Mouse (Mus musculus) neural tube, embryonic 10.5 days (tissue): ENCODE data around the gene Drg1.

Source experiments
- DNase-seq: peaks from one replicate; pipeline ENCODE4 v3.0.0-alpha.2; 2017; ENCODE audit warnings: low spot score; ENCODE audit errors: extremely low spot score

The Drg1 gene

GRCm38 (mm10) chr11:3266079-3266685, at the start of gene Drg1:
TSS of gene Drg1 (minus strand) at chr11:3266415.
- DNase-seq, result peak; percentile 93

DNA sequence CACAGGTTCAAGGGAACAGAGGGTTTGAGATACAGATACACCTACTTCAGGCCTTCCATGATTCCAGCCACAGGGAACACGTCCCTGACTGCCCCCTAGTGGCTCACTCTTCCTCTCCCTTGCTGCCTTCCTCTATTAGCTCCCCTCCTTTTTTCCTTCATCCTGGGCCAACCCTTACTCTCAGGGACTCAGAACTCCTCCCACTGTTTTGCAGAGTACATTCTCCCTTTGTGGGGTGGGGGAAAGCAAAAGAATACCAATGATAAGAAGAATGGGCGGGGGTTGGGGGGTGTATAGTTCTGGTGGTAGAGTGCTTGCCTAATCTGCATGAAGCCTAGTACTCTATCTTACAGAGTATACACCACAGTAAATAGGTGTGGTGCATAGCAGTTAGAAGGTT, 47.9 kb upstream of the Drg1 start:
- DNase-seq, result no peak

DNA sequence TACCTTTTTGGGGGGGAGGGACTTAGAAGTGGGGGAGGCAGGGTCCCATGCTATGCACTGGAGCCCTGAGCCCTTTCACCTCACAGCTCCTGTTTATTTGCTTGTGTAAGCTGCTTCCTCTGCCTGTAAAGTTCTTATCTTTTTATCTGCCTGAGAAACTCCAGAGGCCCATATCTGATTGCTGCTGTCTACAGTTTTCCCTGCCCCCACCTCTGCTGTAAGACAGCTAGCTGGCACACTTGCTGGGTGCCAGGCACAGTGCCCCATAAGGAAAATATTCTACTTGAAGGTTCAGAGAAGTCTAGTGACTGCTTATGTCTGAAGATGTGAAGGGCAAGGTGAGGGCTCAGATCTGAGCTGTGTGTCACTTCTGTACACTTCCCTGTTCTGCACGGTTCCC, 47.1 kb upstream of the Drg1 start:
- DNase-seq, result no peak

- no peak for DNase-seq
These were observed 45.6 kb upstream of the Drg1 start for GRCm38 (mm10) chr11:3311586-3312347.

DNA sequence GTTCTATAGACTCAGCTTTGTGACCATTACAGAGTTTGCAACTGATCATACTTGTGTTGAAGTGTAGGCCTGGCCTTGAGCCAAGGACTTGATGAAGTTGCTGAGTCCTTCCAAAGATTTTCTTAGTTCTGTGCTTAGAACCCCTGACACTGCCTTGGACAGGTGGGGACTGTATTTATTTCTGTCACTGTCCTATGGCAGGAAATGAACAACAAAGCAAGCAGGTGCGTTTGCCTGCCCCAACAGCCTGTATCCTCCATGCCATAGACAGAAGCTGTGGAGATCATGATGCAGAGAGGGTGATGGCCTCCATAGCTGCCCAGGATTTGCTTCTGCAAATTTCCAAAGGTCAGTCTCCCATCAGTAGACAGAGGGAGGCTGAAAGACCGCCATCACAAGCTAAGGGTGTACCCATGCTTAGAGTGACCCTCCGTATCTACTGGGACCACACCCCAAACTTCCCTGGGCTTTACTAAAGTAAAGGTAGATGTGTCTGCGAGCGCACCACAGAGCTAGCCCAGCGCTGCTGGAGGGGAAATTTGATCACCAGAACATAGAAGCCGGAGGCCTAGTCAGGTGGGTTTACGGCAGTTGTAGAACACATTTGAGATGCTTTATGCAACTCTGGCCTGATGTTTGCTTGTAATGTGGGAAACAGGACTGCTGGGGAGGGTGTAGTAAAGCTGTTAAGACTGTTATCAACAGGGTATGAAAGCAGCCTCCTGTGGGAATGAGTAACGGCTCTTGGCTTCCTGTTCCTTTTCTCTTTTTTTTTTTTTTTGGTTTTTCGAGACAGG, 44.8 kb upstream of the Drg1 start:
- no peak for DNase-seq

DNA sequence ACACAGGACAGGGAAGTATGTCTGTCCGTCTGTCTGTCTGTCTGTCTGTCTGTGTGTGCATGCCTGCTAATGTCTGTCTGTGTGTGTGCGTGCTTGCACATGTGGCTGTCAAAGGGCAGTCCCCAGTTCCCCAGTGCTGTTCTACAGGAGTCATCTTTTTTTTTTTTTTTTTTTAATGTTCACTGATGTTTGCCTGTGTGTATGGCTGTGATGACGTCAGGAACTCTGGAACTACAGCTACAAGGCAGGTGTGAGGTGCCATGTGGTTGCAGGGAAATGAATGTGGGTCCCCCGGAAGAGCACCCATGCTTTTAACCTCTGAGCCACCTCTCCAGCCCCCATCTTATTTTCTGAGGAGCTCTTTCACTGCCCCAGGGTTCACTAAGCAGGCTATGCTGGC, 43.7 kb upstream of the Drg1 start:
- DNase-seq, result no peak

DNA sequence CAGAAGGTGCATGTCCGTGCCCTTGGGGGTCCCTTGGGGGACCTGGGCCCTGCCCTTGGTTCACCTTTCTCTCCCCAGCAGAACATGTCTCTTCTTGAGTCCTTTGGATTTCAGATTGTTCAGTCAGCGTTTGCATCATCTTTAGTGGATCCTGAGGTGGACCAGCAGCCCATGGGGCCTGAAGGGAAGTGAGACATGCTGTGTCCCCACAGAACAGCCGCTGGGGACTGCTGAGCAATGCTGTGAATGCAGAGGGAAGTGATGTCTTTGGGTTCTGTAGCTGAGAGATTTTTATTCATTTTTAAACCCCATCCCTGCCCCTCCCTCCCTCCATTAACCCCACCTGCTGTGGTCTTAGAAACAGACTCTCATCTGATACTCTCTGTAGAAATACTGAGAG, 41.7 kb upstream of the Drg1 start:
- DNase-seq, result no peak

DNA sequence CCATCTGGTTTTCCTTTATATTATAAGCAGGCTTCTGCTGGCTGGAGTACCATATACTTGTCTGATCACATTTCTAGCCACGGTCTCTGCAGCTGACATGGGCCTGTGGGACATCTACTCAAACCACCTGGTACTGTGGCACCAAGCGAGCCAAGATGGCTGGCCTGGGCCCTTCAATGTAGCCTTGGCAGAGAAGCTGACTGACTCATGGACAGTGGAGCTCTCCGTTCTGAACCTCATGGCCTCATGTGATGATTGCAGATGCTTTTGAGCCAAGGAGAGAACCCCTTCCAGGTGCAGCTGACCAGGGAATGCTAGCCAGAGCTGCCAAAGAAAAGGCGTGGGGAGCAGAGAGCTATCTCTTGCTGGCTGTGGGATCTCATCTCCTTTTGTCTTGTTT, 39.6 kb upstream of the Drg1 start:
- no peak for DNase-seq

- DNase-seq, result no peak
These were observed 36.6 kb upstream of the Drg1 start for GRCm38 (mm10) chr11:3302792-3303191.

DNA sequence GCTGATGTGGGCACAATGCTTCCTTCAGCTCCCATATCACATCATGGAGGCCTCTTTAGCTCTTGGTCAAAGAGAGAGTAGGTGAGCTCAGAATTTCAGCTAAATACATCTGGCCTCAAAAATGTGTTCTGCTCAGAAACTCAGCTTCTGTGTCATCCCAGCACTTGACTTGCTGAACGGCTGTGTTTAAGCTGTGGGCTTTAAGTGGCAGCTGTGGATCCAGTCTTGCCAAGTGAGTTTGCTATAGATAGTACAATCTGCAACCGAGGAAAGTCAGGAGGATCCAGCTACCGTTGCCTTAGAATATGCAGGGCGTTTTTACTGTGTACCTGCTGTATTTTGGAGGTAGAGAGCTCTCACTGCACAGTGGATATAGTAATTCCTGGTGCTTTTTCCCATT, 36.2 kb upstream of the Drg1 start:
- DNase-seq, result no peak

DNA sequence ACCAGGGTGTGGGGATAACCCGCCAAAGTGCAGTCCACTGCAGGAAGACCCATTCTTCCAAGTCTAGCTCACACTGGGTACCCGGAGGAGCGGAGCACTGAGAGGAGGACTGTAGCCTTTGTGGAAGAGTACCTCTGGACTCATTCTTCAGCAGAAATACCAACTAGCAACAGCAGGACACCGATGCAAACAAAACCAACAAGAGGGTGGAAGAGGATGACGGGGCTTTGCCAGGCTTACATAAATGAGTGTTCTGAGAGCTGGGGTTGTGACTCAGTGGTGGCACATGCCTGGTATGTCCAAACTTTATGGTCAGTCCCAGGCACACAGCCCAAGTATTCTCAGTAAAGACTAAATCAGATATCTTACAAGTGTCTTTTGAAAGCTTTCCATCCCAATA, 34.9 kb upstream of the Drg1 start:
- DNase-seq, result no peak

- DNase-seq, result no peak
These were observed 32.6 kb upstream of the Drg1 start for GRCm38 (mm10) chr11:3298813-3299185.

- DNase-seq, result no peak
These were observed 31.9 kb upstream of the Drg1 start for GRCm38 (mm10) chr11:3297871-3298812.

DNA sequence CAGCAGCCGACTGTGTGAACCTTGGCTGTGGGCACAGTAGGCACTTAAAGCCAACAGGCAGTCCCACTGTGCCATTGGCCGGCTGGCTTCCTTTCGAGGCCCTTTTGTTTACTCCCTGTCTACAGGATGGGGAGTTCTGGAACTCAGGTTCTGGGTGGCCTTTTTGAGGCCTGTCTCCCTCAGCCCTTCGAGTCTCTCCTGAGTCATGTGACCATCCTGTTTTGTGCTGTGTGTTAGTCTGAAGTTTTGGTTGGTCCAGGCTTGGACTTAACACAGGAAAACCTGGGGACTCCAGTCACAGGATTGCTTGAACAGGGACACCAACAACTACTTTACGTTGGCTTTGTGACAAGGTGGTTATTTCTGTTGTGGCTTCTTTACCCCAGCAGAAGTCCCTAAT, 29.8 kb upstream of the Drg1 start:
- no peak for DNase-seq

DNA sequence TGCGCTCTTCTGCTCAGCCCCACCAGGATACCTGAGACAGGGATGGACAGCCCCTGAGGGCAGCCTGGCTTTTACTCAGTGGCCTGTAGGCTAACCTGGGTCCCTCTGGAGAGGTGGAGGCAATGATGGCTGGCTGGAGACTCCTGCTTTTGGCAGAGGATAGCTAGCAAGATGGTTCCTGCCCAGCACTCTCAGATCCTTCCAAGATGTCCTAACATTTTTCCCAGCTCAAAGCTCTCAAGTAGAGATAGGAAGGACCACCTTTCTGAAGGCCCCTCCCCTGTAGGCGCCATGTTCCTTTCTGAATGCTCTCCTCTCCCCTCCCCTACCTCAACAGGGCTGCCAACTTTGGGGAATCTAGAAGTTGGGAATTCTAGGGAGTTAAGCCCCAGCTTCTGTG, 28.4 kb upstream of the Drg1 start:
- no peak for DNase-seq

GRCm38 (mm10) chr11:3293361-3293760, 27.1 kb upstream of the Drg1 start:
- DNase-seq, result no peak

GRCm38 (mm10) chr11:3292711-3293249, 26.6 kb upstream of the Drg1 start:
- DNase-seq, result peak; percentile 84

DNA sequence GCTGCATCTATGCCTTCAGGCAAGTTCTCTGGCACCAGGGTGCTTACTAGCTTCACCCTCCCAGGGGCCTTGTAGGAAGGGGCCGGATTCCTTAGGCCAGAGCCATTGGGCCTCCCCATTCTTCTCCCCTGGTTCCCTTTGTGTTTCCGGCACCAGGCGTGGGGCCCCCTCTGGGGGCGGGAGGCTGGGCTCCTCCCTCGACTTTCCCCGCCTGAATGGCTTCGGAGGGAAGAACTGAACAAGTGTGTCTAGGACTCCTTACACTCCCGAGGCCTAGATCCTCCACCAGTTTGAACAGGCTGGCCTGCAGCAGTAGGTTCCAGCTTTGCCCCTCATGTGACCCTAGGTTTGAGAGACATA, 25.8 kb upstream of the Drg1 start:
- peak; percentile 83 for DNase-seq

GRCm38 (mm10) chr11:3291311-3292061, 25.3 kb upstream of the Drg1 start:
- DNase-seq, result peak; percentile 66

DNA sequence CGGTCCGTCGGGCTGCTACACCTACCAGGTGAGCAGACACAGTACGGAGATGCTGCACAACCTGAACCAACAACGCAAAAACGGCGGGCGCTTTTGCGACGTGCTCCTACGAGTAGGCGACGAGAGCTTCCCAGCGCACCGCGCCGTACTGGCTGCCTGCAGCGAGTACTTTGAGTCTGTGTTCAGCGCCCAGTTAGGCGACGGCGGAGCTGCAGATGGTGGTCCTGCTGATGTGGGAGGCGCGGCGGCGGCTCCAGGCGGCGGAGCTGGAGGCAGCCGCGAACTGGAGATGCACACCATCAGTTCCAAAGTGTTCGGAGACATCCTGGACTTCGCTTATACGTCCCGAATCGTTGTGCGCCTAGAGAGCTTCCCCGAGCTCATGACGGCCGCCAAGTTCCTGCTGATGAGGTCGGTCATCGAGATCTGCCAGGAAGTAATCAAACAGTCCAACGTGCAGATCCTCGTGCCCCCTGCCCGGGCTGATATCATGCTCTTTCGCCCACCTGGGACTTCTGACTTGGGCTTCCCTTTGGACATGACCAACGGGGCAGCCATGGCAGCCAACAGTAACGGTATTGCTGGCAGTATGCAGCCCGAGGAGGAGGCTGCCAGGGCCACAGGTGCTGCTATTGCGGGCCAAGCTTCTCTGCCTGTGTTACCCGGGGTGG, 24.6 kb upstream of the Drg1 start:
- DNase-seq, result peak; percentile 65
